In the genomic region with DNA sequence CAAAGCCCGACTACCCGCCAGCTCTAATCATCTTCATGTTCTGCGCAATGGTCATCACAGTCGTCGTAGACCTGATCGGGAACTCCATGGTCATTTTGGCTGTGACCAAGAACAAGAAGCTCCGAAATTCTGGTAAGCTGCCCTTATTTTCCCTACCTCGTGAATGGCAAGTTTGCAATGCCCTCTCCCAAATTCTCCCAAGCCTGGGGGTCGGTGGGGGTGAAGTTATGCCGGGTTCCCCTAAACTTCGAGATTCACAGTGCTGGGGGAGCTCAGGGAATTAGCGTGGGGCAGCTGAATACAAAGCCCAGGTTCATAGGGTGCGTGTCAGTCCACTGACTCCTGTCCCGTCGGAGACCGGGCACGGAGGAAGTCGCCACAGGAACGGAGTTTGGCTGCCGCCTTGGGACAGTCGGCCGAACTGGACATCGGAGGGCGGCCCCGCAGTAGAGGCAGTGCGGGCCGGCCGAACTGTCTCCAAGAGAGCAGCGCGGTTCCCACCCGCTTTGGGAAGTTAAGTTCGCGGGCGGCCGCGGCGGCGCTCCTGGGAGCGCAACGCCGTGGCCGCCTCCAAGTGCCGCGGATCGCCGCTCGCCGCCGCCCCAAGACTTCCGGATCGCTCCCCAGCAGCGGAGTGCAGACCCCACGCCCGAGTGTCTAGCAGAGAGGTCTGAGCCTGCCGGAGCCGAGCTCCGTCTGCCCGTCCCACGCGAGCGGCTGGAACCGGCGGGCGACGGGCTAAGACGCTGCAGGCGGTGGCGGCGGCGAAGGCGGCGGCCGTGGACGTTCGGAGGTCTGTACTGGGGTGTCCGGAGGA, we compare ENCODE assay signal across 8 mouse cellular contexts. TPM values are rescaled to one million over a fixed set of nuclear protein-coding genes. Genes with fewer than 3 reads are reported as not detected.
DNase-seq lines count a peak whose midpoint lies in the region; ATAC-seq lines count a peak whose summit lies in the region.

No protein-coding gene starts in this region.

- DNase-seq in adrenal gland, postnatal 10 days, result peak; percentile 5
- DNase-seq in adrenal gland, adult 8-10 months, result no peak
- DNase-seq in left cerebral cortex, postnatal 10 days (ENCODE audit: extremely low spot score in 1 of 2, low spot score in 2 of 2), result no peak
- DNase-seq in yolk sac, embryonic 10.5 days (ENCODE audit: low spot score), result no peak

- H3K9me3 ChIP-seq in megakaryocyte, embryonic 14.5 days, result peaks cover 32% of the 10 kb centered on the region
- H3K9me3 ChIP-seq in liver, embryonic 15.5 days (replicated peaks), result no peaks in the 10 kb centered on the region; the same call in 1 of the 2 replicates

- WGBS in liver, embryonic 15.5 days (ENCODE audit: insufficient replicate concordance), result 18% methylated on average over 76 of the region's 76 CpGs

- peaks cover 90% of the 10 kb centered on the region for H3K27me3 ChIP-seq in megakaryocyte, embryonic 14.5 days (replicated peaks)
- peaks cover 91% of the 10 kb centered on the region for H3K27me3 ChIP-seq in liver, embryonic 15.5 days

- no peak overlapping the region for H3K27ac ChIP-seq in liver, embryonic 15.5 days (replicated peaks)

- H3K36me3 ChIP-seq in megakaryocyte, embryonic 14.5 days (replicated peaks; ENCODE audit: low read length), result no peaks in the 10 kb centered on the region
- no peaks in the 10 kb centered on the region for H3K36me3 ChIP-seq in liver, embryonic 15.5 days (replicated peaks)

- no peak for ATAC-seq in megakaryocyte, adult 5-6 weeks (ENCODE audit: poor library complexity, severe bottlenecking)
- ATAC-seq in liver, embryonic 15.5 days (ENCODE audit: insufficient read depth), result no peak
- no peak for ATAC-seq in activated CD4-positive, CD25-positive, alpha-beta regulatory T cell, adult 4 months

- peak overlapping the region; percentile 36 for H3K4me2 ChIP-seq in liver, embryonic 15.5 days

- no peak overlapping the region for H3K9ac ChIP-seq in liver, embryonic 15.5 days

- intact Hi-C loops in left cerebral cortex, postnatal 10 days (cut with DNase I), result loop anchor here (5.0 kb wide), 1 partner anchor 1163 kb away; a partner anchor contains a TSS

- H3K4me3 ChIP-seq in megakaryocyte, embryonic 14.5 days (replicated peaks), result peak overlapping the region; percentile 23
- H3K4me3 ChIP-seq in liver, embryonic 15.5 days (replicated peaks), result peak overlapping the region; percentile 14; the same call in 1 of the 2 replicates

- no peaks in the 10 kb centered on the region for H3K4me1 ChIP-seq in megakaryocyte, embryonic 14.5 days
- H3K4me1 ChIP-seq in liver, embryonic 15.5 days (replicated peaks), result no peaks in the 10 kb centered on the region

RNA-seq across cellular contexts. Expression of a gene that starts 0.6 kb away (rescaled TPM):
- total RNA-seq in adrenal gland, postnatal 10 days (2021), result under 1 TPM; 0.24 to 0.36 TPM
- not detected for total RNA-seq in adrenal gland, adult 8-10 months (2022)
- polyA plus RNA-seq in megakaryocyte, embryonic 14.5 days (2012; ENCODE audit: insufficient read depth, low replicate concordance), result not detected in 2 replicates
- not detected in 2 replicates for total RNA-seq in megakaryocyte, adult 5-6 weeks (2015)
- not detected in 2 replicates for total RNA-seq in megakaryocyte, adult 5-6 weeks (2017)
- polyA plus RNA-seq in liver, embryonic 15.5 days (2015; fragmentation: Nextera tagmentation; extraction: Ambion mirVana), result 0.03 TPM in 1 of 2 replicates, not detected in the other
- total RNA-seq in left cerebral cortex, postnatal 10 days (2021), result 1 to 10 TPM in 1 of 2 experiments, under 1 TPM in 1; 0.28 to 1.3 TPM
- polyA plus RNA-seq in activated CD4-positive, CD25-positive, alpha-beta regulatory T cell, adult 4 months (2017; shearing (Covaris generic)), result not detected
